Mouse (Mus musculus) E14TG2a.4 (cell line): ENCODE results near the gene Tubb4a.

Experiments
- CTCF ChIP-seq: conservative IDR thresholded peaks from 2 replicates; pipeline ENCODE4 v1.5.1; 2014; ENCODE audit warnings: low read length
- NANOG ChIP-seq: IDR thresholded peaks from 2 replicates; pipeline ENCODE4 v1.6.1; 2014; ENCODE audit warnings: borderline replicate concordance, low read length, mixed read lengths
- POU5F1 ChIP-seq: IDR thresholded peaks from 2 replicates; pipeline ENCODE4 v1.6.1; 2014; ENCODE audit warnings: low read length, borderline replicate concordance

DNA sequence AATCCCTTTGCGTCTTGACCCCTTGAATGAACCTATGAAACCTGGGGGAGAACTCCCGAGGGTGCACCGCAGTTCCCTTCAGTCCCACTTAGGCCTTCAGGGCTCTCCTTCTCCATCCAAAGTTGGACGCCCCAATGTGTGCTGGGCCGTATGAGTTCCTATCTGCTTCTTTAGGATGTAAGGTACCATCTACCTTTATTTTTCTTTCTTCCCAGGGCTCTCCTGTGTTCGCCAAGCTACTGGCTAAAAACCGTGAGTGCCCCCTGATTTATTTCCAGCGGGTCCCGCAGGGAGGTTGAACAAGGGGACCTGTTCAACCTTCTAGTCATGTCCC, 18.4 kb upstream of the Tubb4a start:
- TF ChIP-seq POU5F1, result no peak
- TF ChIP-seq CTCF, result no peak
- TF ChIP-seq NANOG, result no peak
